Mouse (Mus musculus) CH12.LX (cell line): ENCODE data around the gene Gm15737.

Experiments
- POLR2A ChIP-seq: IDR thresholded peaks from 2 replicates; pipeline ENCODE4 v1.6.1; 2011; ENCODE audit warnings: low read depth, mild to moderate bottlenecking, improper control_type of control experiment, low read length
- RCOR1 ChIP-seq: conservative IDR thresholded peaks from 2 replicates; pipeline ENCODE4 v1.6.1; 2012; ENCODE audit warnings: low read depth, mild to moderate bottlenecking, inconsistent platforms, low read length, improper control_type of control experiment
- UBTF ChIP-seq: IDR thresholded peaks from 2 replicates; pipeline ENCODE4 v1.6.1; 2012; ENCODE audit warnings: low read depth, mild to moderate bottlenecking, inconsistent platforms, low read length, improper control_type of control experiment, moderate library complexity

GRCm38 (mm10) chr6:92905922-92906321, 36.8 kb downstream of the Gm15737 start:
- TF ChIP-seq UBTF: no peak
- TF ChIP-seq POLR2A: no peak
- TF ChIP-seq RCOR1: no peak
